34 mouse cellular contexts compared by ENCODE assay signal in genomic region chr8:42334708-42335107, GRCm38 (mm10).
"Had no signal": no experiment of that assay in that cellular context is flagged by ENCODE, and none has a peak within 500 bp of the region (broad histone marks: within the 10 kb centered on the region; RNA-seq: fewer than 3 reads in every experiment).

No protein-coding gene starts in this region.

- H3K4me2 ChIP-seq: heart, embryonic 12.5 days; heart, embryonic 13.5 days; heart, embryonic 15.5 days; hindbrain, embryonic 12.5 days; hindbrain, embryonic 13.5 days; hindbrain, embryonic 14.5 days; hindbrain, embryonic 15.5 days; intestine, embryonic 15.5 days; kidney, embryonic 15.5 days had no signal

- H3K27me3 ChIP-seq: heart, embryonic 12.5 days; heart, embryonic 13.5 days; heart, embryonic 15.5 days; hindbrain, embryonic 12.5 days; hindbrain, embryonic 13.5 days; hindbrain, embryonic 15.5 days; intestine, embryonic 15.5 days; kidney, embryonic 15.5 days had no signal

- H3K9ac ChIP-seq: heart, embryonic 12.5 days; heart, embryonic 13.5 days; heart, embryonic 15.5 days; hindbrain, embryonic 12.5 days; hindbrain, embryonic 13.5 days; hindbrain, embryonic 14.5 days; hindbrain, embryonic 15.5 days; intestine, embryonic 15.5 days; kidney, embryonic 15.5 days had no signal

- ATAC-seq: hindbrain, embryonic 16.5 days; hindbrain, postnatal 0 days; inflammation-experienced regulatory T-cells, adult 6 months; intestine, embryonic 15.5 days; intestine, embryonic 16.5 days; intestine, postnatal 0 days had no signal

- H3K4me1 ChIP-seq: heart, embryonic 12.5 days; heart, embryonic 13.5 days; heart, embryonic 15.5 days; hindbrain, embryonic 10.5 days; hindbrain, embryonic 12.5 days; hindbrain, embryonic 13.5 days; hindbrain, embryonic 15.5 days; intestine, embryonic 15.5 days; kidney, embryonic 15.5 days had no signal

- DNase-seq: heart, postnatal 10 days; heart, postnatal 14 days; heart, postnatal 36 days; heart, postnatal 4 days; kidney, adult 11 months; kidney, adult 18-20 months; kidney, adult 2 months; kidney, adult 8-10 months; kidney, adult 9 months; kidney, postnatal 10 days; kidney, postnatal 14 days; kidney, postnatal 25 days; kidney, postnatal 36 days; kidney, postnatal 4 days; layer of hippocampus, adult 9-11 months; layer of hippocampus, postnatal 36 days had no signal

- H3K9me3 ChIP-seq: heart, embryonic 12.5 days; heart, embryonic 13.5 days; heart, embryonic 15.5 days; hindbrain, embryonic 10.5 days; hindbrain, embryonic 12.5 days; hindbrain, embryonic 13.5 days; hindbrain, embryonic 15.5 days; intestine, embryonic 15.5 days; kidney, embryonic 15.5 days had no signal

- H3K36me3 ChIP-seq: heart, embryonic 12.5 days; heart, embryonic 13.5 days; heart, embryonic 15.5 days; hindbrain, embryonic 10.5 days; hindbrain, embryonic 12.5 days; hindbrain, embryonic 13.5 days; hindbrain, embryonic 15.5 days; intestine, embryonic 15.5 days; kidney, embryonic 15.5 days had no signal

- H3K4me3 ChIP-seq: heart, embryonic 12.5 days; heart, embryonic 13.5 days; heart, embryonic 15.5 days; hindbrain, embryonic 10.5 days; hindbrain, embryonic 12.5 days; hindbrain, embryonic 13.5 days; hindbrain, embryonic 15.5 days; intestine, embryonic 15.5 days; kidney, embryonic 15.5 days; layer of hippocampus, adult 2 months; left cerebral cortex, adult 2 months had no signal

- H3K27ac ChIP-seq: heart, embryonic 13.5 days; heart, embryonic 15.5 days; hindbrain, embryonic 10.5 days; hindbrain, embryonic 12.5 days; hindbrain, embryonic 13.5 days; hindbrain, embryonic 14.5 days; hindbrain, embryonic 15.5 days; hindbrain, postnatal 0 days; intestine, embryonic 15.5 days; kidney, embryonic 15.5 days; kidney, postnatal 0 days; layer of hippocampus, adult 2 months; left cerebral cortex, adult 2 months had no signal
